Mouse (Mus musculus) cortical plate, adult 2 months (tissue): ENCODE measurements around the gene Kcnj1. TPM values are rescaled to one million over a fixed set of nuclear protein-coding genes. Genes with fewer than 3 reads are reported as not detected.

ENCODE experiments used
- H3K27ac ChIP-seq: fragments of 200-500 bp; 2 replicates; pipeline ENCODE4 v1.5.1; 2012; ENCODE audit warnings: low read length, control low read depth, inconsistent platforms; ENCODE audit not compliant: insufficient read depth
- H3K4me1 ChIP-seq: fragments of 200-500 bp; 2 replicates; pipeline ENCODE4 v1.6.1; 2011; ENCODE audit warnings: low read length; ENCODE audit not compliant: control insufficient read depth, insufficient read depth
- H3K4me3 ChIP-seq: fragments of 200-500 bp; 2 replicates; pipeline ENCODE4 v1.5.1; 2011; ENCODE audit warnings: mild to moderate bottlenecking, low read length, control low read depth; ENCODE audit not compliant: insufficient read depth
- CTCF ChIP-seq: fragments of 200-500 bp; IDR thresholded peaks from 2 replicates; pipeline ENCODE4 v1.5.1; 2011; ENCODE audit warnings: mild to moderate bottlenecking, control low read depth, low read length; ENCODE audit not compliant: insufficient read depth; ENCODE audit errors: extremely low read depth
- POLR2A ChIP-seq: fragments of 200-500 bp; IDR thresholded peaks from 2 replicates; pipeline ENCODE4 v1.6.1; 2011; ENCODE audit warnings: mild to moderate bottlenecking, low read length, control low read depth; ENCODE audit not compliant: insufficient read depth; ENCODE audit errors: extremely low read depth
- polyA plus RNA-seq: library from polyadenylated mRNA; depleted of rRNA; stranded (reverse); fragments of >200 nt; gene quantifications from 2 replicates; pipeline ENCODE4 v1.2.3, GENCODE M21; 2012

The Kcnj1 gene
- polyA plus RNA-seq, 1 experiment = not detected

GRCm38 (mm10) chr9:32349344-32349743, 22.9 kb upstream of the Kcnj1 start:
- Histone ChIP-seq H3K4me3 (no peak overlapping the region), H3K27ac (no peak overlapping the region), H3K4me1 (no peaks in the 10 kb centered on the region; the same call in 1 of the 2 replicates)
- TF ChIP-seq POLR2A (no peak), CTCF (no peak)

- H3K4me3 ChIP-seq = no peak overlapping the region
- H3K27ac ChIP-seq = no peak overlapping the region
- TF ChIP-seq POLR2A (no peak), CTCF (peak; percentile 79)
- H3K4me1 ChIP-seq = no peaks in the 10 kb centered on the region
These were observed 22.0 kb upstream of the Kcnj1 start for GRCm38 (mm10) chr9:32350332-32350731.

GRCm38 (mm10) chr9:32360770-32361169, 11.5 kb upstream of the Kcnj1 start:
- TF ChIP-seq POLR2A = no peak
- no peak for TF ChIP-seq CTCF

GRCm38 (mm10) chr9:32368812-32369211, 3.5 kb upstream of the Kcnj1 start:
- TF ChIP-seq CTCF (no peak), POLR2A (no peak)
- Histone ChIP-seq H3K4me3 (no peak overlapping the region), H3K4me1 (no peaks in the 10 kb centered on the region), H3K27ac (no peak overlapping the region)

More at GRCm38 (mm10) chr9:32360770-32361169, 11.5 kb upstream of the Kcnj1 start:
- Histone ChIP-seq H3K4me3 (no peak overlapping the region), H3K27ac (no peak overlapping the region), H3K4me1 (no peaks in the 10 kb centered on the region)

DNA sequence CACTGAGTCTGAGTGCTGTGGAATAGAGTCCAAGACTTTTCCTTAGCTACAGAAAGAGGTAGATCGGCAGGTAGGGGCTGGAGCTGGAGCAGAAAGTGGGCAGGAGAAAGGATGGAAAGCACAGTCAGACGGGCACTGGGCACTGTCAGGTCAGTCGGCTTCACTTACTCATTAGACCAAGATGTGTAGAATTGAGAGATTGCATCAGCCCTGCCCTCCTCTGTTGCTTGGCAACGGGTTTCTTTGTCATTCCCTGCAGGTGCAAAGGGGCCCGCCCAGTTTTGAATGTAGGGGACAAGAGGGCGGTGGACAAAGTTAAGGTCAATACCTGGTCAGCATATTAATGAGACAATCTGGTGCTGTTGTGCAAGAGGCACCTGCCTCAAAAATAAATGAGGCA, 2.9 kb upstream of the Kcnj1 start:
- no peaks in the 10 kb centered on the region for H3K4me1 ChIP-seq
- TF ChIP-seq CTCF = no peak
- no peak for TF ChIP-seq POLR2A
- H3K27ac ChIP-seq = no peak overlapping the region
- no peak overlapping the region for H3K4me3 ChIP-seq

GRCm38 (mm10) chr9:32373656-32374055, 1.4 kb downstream of the Kcnj1 start:
- no peaks in the 10 kb centered on the region for H3K4me1 ChIP-seq
- no peak for TF ChIP-seq CTCF
- no peak for TF ChIP-seq POLR2A
- H3K27ac ChIP-seq = no peak overlapping the region
- H3K4me3 ChIP-seq = no peak overlapping the region

DNA sequence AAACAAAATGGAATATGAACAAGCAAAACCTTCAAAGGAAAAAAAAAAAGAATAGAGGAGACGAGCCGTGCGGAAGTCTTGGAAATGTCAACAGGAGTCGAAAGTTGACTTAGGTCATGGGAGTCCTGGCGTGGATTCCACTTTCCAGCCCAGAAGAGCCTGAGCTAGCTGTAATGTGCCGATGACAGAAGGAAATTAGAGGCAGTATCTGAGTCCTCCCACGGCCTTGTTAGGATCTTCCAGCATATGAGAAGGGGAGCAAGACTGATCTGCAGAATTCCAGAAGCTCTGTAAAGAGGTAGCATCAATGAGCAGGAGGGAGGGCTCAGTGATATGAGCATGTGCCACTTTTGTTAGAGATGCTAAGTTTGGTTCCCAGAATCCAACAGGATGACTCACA, 3.7 kb downstream of the Kcnj1 start:
- Histone ChIP-seq H3K4me3 (no peak overlapping the region), H3K27ac (no peak overlapping the region), H3K4me1 (no peaks in the 10 kb centered on the region)
- no peak for TF ChIP-seq POLR2A

DNA sequence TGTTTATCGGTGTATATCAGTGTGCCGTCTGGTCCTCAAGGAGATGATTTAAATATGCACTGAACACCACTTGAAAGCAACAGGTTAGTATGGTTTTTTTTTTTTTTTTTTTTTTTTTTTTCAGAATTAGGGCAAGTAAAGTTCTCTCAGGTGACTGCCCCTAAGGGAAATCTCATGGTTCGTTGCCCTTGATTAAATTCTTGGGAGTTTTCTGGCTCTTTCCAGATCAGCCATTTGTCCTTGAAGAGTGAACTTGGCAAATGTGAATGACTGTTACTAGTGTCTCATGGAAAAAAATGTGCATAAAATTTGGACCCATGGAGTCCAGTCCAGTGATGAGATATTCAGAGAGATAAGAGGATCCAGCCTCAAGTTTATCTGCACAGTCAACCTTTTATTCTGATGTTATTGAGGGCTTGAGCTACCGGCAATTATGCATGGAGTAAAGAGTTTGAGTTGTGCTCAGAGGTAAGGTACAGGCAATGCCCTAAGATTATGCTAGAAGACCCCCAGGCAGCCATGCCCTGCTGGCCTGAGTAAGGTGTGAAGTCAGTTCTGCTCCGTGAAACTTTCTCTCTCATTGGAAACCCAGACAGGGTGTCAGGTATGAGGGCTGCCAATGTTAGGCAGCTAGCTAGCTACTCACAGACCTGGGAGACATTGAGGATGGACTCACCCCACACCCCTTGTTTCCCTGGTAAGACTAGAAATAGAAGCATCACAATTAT, 4.7 kb downstream of the Kcnj1 start:
- Histone ChIP-seq H3K27ac (no peak overlapping the region), H3K4me3 (no peak overlapping the region), H3K4me1 (no peaks in the 10 kb centered on the region)
- TF ChIP-seq CTCF (no peak), POLR2A (no peak)

DNA sequence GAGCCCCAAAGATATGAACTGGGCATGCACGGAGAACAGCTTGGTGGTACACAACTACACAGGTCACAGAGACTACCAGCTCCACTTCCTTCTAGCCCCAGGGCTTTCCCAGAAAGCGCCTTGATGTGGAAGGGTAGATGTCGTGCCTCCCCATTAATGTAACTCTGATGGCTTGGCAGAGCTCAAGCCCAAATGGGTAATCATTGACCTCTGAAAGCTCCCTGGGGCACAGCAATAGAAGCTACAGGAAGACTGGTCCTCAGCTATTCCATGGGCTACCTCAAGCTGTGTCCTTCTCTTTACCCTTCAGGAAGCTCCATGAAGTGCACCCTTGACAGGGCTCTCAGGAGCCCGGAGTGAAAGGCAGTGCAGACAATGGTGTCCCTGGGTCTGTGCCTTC, 12.6 kb downstream of the Kcnj1 start:
- no peaks in the 10 kb centered on the region for H3K4me1 ChIP-seq
- TF ChIP-seq POLR2A (no peak), CTCF (no peak)
- H3K4me3 ChIP-seq = no peak overlapping the region
- H3K27ac ChIP-seq = no peak overlapping the region

DNA sequence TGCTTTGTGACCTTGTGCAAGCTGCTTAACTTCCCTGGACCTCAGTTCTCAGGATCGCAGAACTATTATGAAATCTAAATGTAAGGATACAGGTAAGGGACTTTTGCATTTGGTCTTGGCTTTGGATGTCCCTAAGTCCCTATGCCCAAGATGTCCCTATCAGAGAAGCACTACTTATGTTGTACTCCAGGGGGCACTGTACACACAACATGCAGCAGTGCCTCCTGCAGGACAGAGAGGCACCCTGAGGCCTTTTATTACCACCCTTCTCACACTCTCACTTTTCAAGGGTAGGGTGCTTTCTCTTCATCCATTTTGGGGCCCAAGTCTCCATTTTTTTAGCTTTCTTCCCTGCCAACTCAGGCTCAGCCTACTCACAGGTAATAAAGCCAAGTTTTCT, 15.8 kb downstream of the Kcnj1 start:
- Histone ChIP-seq H3K4me3 (no peak overlapping the region), H3K27ac (no peak overlapping the region), H3K4me1 (0 out of 2 replicates have a peak, but pooled peaks cover 2% of the 10 kb centered on the region)
- TF ChIP-seq POLR2A = no peak
- peak; percentile 41 for TF ChIP-seq CTCF

DNA sequence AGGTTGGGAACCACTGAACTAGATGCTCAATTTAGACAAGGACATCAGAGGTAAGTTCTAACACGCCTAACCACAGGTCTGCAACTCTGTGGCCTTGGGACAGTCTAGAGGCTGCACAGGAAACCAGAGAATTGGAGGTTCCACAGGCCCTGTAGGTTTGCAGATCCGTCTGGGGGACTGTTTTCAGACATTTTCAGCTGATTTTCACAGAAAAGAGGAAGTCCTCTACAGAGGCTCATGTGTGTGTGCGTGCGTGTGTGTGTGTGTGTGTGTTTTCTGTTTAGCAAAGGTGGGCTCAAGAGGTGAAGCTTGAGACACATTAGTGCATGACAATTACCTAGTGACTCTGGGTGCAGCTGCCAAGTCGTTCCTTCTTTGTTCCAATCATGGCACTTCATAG, 18.8 kb downstream of the Kcnj1 start:
- no peak overlapping the region for H3K4me3 ChIP-seq
- no peak overlapping the region for H3K27ac ChIP-seq
- H3K4me1 ChIP-seq = 0 out of 2 replicates have a peak, but pooled peaks cover 2% of the 10 kb centered on the region
- TF ChIP-seq CTCF = no peak
- no peak for TF ChIP-seq POLR2A
